Mouse (Mus musculus): ENCODE results near the gene Cfap126.

GRCm38 (mm10) chr1:171119405-171119804 lies 5.7 kb downstream of the Cfap126 start:
- TF ChIP-seq CTCF (conservative IDR thresholded peaks at IDR 0.05; ENCODE audit: low read length) (no peak), POU5F1 (IDR thresholded peaks at IDR 0.05; ENCODE audit: borderline replicate concordance, low read length) (no peak), NANOG (IDR thresholded peaks at IDR 0.05; ENCODE audit: borderline replicate concordance, low read length) (no peak)

Measured in E14TG2a.4 (cell line).